Mouse (Mus musculus): Measurements from ENCODE around the gene Gkap1.

Gene Gkap1

GRCm38 (mm10) chr13:58201908-58202307 lies 73.6 kb downstream of the Gkap1 start:
- no peak for ATAC-seq (ENCODE audit: low TSS enrichment)

GRCm38 (mm10) chr13:58201343-58201742 lies 74.2 kb downstream of the Gkap1 start:
- ATAC-seq (ENCODE audit: low TSS enrichment): no peak

GRCm38 (mm10) chr13:58197981-58198640 lies 77.4 kb downstream of the Gkap1 start:
- no peak for ATAC-seq (ENCODE audit: low TSS enrichment)

- ATAC-seq (ENCODE audit: low TSS enrichment): no peak
Measured at GRCm38 (mm10) chr13:58197211-58197610, 78.3 kb downstream of the Gkap1 start.

GRCm38 (mm10) chr13:58194908-58195307 lies 80.6 kb downstream of the Gkap1 start:
- no peak for ATAC-seq (ENCODE audit: low TSS enrichment)

- no peak for ATAC-seq (ENCODE audit: low TSS enrichment)
Measured at GRCm38 (mm10) chr13:58193221-58193620, 82.3 kb downstream of the Gkap1 start.

- ATAC-seq (ENCODE audit: low TSS enrichment): 0 out of 2 replicates have a peak, but pooled peaks have one; percentile 39
Measured at GRCm38 (mm10) chr13:58192146-58192545, 83.4 kb downstream of the Gkap1 start.

GRCm38 (mm10) chr13:58191516-58191915 lies 84.0 kb downstream of the Gkap1 start:
- ATAC-seq (ENCODE audit: low TSS enrichment): no peak

GRCm38 (mm10) chr13:58189473-58189872 lies 86.0 kb downstream of the Gkap1 start:
- ATAC-seq (ENCODE audit: low TSS enrichment): peak; percentile 52; the same call in 1 of the 2 replicates

GRCm38 (mm10) chr13:58188412-58188811 lies 87.1 kb downstream of the Gkap1 start:
- ATAC-seq (ENCODE audit: low TSS enrichment): peak; percentile 58

- ATAC-seq (ENCODE audit: low TSS enrichment): no peak
Measured at GRCm38 (mm10) chr13:58187751-58188150, 87.7 kb downstream of the Gkap1 start.

- peak; percentile 76 for ATAC-seq (ENCODE audit: low TSS enrichment)
Measured at GRCm38 (mm10) chr13:58186281-58186680, 89.2 kb downstream of the Gkap1 start.

GRCm38 (mm10) chr13:58184111-58184510 lies 91.4 kb downstream of the Gkap1 start:
- ATAC-seq (ENCODE audit: low TSS enrichment): no peak

All from frontal cortex, adult (tissue).